Mouse (Mus musculus): ENCODE results near the gene Hdc.
A peak's percentile ranks its signal among the peaks of the same experiment; 100 is the strongest.

The Hdc gene

DNA sequence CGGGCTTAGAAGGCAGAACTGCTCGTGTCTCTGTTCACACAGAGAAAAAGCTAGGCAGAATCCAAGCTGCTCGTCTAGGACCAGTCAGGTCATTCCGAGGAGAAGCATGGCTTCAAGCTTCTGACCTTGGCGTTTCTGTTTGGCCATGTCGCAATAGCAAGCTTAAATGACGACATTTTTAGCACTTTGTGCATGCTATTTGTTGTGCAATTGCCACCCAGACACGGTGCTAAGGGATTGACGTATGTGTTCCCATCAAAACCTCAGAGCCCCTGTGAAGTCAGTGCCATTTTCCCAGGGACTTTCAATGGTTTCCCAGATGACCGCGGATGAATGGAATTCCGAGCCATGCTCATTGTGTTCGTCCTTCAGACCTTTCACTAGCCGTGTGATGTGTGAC lies 18.6 kb downstream of the Hdc start:
- DNase-seq (ENCODE audit: low spot score), result no peak

DNA sequence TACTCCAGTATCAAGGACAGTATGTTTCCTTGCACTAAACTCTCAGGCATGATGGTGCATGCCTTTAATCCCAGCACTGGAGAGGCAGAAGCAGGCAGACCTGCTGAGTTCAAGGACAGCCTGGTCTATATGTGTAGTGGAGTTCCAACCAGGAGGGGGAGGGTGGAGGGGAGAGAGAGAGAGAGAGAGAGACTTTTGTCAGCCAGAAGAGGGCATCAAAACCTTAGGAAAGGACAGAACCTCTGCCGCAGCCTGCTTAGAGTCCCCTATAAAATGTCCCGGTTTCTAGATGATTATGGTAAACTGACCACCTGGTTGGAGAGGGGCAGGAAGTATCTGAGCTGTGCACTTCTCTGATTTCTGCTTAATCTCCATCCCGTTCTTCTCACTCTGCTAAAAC lies 20.1 kb downstream of the Hdc start:
- no peak for DNase-seq (ENCODE audit: low spot score)

DNA sequence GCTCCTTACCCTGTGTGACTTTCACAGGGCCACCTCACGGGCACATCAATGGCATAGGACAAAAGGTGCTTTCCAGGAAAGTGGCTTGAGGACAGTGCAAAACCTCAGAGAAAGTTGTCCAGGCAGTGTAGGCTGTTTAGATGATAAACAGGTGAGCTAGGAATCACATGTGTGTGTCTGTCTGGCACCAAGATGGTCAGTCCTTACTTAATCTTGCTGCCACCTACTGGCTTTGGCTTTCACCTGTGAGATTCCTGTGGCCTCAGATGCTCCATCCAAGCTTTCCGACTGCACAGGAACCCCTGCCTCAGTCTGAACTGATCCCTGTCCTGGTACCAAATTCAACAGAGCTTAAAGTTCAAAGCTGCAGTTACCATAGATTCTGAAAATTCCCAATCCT lies 20.7 kb downstream of the Hdc start:
- no peak for DNase-seq (ENCODE audit: low spot score)

DNA sequence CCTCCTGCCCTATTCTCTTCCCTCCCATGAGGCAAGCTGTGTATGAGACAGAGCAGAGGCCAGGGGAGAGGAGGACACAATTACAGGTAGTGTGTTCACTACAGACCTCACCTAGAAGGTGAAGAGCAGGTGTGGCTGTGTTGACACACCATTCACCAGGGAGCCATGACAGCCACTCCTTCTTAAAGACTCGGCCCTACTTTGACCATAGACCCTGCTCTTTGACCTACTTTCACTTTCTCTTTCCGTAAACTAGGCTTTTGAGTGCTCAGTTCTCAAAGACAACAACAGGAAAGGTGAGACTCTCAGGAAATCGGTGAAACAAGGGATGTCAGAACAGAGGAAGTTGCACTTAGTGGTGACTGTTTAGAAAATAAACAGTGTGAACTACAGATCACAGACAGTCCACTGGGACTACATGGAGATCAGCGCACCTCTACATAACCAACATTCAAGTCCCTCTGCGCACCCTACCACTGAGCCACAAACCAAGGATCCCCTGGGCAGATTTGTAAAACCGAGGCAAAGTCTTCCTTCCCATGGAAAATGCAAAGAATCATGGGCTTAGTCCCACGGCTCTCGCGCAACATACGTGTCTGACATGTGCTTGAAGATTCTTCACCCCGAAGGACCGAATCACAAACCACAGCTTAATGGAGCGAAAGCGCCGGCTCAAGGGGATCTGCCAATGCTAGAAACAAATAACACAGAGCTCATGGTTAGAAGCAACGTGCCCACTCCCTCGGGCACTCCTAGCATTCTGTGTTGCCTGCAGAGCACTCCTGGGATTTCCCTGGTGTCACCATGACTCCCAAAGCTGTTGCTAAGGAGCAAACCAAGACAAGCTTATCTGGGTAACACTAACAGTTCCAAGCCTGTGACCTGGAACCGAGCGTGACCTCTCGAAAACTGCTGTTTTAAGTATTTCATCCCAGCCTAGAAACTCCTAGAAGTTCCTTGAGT lies 21.5 kb downstream of the Hdc start:
- peak; percentile 26 for DNase-seq (ENCODE audit: low spot score)

DNA sequence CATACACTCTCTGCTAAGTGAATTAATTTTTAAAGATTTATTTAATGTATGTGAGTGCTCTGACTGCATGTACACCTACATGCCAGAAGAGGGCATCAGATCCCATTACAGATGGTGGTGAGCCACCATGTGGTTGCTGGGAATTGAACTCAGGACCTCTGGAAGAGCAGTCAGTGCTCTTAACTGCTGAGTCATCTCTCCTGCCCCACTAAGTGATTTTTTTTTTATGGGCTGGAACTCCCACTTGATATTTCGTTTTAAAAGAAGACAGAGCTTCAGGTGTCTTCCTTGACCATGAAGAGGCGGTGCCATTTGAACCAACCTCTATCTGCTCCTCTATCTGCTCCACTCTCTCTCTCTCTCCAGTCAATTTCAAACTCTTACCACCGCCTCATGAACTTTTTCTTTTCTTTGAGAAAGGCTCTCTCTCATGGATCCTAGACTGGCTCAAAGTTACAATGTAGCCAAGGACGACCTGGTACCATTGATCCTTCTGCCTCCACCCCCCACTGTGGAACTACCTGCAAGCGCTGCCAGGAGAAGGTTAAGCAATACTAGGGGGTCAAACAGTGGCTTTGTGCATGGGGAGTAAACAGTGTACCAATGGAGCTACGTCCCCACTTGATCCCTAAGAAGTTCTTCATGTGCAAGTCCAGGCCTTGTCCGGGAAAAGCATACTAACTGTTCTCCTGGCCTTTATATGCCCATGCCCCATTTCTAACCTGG lies 22.6 kb downstream of the Hdc start:
- no peak for DNase-seq (ENCODE audit: low spot score)

DNA sequence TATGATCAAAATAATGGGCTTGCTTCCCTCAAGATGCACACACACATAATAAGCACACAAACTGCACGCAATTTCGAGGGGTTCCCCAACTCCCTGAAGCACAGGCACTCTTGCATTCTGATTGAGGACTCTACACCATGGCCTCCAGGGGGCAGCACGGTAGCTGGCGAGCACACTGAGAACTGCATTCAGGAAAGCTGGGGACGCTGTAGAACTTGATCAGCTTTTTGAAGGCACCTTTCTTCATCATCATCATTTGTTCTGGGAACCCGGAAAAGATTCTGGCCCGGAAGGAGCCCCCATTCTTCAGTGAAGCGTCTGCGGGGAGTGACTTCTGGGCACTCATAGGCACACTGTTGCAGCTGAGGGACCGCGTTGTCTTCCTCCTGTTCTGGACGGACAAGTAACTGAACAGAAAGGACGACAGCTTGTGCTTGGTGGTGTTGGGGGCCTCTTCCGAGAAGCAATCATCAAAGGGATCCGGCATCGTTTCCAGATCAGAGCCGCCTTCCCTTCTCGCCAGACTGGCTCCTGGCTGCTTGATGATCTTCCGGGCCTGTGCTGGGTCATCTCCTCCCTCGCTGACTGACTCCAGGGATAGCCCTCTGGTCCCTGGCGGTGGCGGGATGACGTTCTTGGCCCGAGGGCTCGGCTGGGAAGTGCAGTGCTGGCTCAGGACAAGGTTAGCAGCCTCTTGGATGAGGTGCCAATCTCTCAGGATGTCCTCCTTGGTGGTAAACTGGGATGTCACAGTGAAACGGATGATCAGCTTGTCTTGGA lies 25.1 kb downstream of the Hdc start:
- peak; percentile 55 for DNase-seq (ENCODE audit: low spot score)

DNA sequence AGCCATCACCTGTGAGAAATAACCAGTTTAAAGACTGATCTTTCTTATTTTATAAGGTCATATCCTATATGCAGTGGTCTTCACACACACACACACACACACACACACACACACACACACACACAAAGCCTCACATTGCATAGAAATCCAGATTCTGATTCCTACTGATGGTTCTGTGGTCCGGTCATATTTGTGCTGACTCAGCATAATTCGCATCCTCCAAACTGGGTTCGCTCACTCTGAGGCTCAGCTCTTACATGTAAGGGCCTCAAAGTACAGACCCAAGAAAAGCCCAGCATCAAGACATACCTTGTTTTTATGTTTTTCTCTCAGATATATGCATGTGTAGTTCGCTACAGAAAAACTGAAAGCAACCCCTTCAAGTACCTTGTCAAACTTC lies 27.8 kb downstream of the Hdc start:
- no peak for DNase-seq (ENCODE audit: low spot score)

DNA sequence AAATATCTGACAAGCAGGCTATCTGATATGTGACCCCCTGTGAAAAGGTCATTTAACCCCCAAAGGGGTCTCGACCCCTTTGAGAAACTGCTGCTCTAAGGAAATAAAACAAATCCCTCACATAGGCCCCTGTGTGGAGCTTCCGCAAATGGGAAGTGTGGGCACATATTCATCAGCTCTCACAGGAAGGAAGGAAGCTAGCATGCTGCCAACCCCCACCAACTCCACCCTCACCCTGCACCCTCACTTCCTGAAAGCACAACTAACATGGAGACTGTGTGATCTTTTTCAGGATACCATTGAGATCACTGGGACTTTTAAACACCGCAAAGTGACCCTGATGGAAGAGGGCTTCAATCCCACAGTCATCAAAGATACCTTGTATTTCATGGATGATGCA lies 31.6 kb downstream of the Hdc start:
- no peak for DNase-seq (ENCODE audit: low spot score)

DNA sequence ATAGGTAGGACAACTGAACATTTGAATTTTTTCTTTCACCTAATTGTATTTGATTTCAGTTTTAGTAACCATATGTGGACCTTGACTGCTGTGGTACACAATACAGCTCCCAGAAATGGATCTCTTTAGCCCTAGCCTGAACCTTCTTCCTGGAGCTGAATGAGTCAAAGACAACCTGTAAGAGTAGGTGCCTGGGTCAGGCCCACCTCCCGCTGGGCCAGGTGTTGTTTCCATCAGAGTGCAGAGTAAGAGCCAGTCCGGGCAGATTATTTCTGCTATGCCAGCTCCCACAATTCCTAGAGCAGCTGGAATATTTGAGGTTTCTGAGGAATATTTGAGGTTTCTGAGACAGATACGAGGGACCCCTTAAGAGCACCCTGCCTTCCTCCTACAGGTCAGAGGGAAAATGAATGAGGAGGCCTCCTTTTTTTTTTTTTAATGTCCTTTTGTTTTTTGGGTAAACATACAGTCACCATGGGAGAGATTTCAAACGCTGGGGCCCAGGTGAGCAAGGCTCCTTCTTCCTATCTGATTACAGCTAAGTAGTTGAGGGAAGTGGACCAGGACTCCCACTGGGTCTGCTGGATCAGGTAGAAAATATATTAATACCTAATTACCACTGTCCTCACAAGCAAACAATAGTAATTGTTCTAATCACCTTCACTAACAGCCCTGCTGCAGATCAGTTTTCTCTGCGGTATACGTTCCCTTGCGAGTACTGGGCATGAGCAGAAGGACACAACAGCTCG lies 34.3 kb downstream of the Hdc start:
- DNase-seq (ENCODE audit: low spot score), result no peak

DNA sequence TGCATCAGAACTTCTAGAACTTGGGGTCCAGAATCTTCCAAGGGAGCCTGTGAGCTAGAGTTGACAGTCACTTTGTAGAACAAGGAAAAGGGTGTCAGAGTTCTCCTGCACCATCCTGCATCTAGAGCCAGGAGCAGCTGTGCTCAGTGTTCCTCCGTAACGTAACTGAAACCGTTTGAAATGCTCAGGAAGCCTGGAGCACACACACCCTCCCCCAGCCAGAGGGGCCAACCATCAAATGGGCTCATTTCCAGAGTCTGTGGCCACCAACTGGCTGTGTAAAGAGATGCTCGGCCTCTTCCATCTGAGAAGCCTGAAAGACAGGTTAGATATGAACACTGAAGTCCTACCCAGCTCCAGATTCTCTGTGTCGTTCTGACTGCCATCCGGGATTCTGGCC lies 35.1 kb downstream of the Hdc start:
- DNase-seq (ENCODE audit: low spot score), result no peak

DNA sequence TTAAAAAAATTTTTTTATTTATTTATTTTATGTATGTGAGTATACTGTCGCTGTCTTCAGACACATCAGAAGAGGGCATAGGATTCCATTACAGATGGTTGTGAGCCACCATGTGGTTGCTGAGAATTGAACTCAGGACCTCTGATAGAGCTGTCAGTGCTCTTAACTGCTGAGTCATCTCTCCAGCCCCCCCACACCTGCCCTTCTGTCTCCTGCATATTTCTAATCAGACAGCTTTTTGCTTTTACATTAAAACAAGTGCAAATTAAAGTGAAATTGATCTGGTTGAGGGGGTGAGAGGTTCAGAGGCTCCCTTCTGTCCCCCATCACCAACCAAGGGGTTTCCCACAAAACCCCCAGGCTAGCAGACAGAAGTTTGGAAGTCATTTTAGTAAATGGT lies 39.8 kb downstream of the Hdc start:
- no peak for DNase-seq (ENCODE audit: low spot score)

DNA sequence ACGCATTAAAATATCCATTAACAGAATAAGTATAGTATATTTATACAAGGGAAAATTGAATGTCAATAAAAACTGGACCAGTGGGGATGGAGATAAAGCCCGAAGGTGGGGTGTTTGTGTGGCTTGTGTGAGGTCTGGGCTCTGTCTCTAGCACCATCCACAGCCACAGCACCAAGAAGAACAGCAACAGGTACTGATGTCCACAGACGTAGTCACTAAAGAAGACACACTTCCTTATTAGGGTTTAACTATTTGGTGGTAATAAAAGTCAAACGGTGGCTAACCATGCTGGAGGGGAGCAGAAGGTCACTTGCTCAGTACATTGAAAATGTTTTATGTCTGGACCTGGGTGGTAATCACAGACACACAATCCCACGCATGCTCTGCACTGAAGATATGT lies 41.7 kb downstream of the Hdc start:
- DNase-seq (ENCODE audit: low spot score), result no peak

DNA sequence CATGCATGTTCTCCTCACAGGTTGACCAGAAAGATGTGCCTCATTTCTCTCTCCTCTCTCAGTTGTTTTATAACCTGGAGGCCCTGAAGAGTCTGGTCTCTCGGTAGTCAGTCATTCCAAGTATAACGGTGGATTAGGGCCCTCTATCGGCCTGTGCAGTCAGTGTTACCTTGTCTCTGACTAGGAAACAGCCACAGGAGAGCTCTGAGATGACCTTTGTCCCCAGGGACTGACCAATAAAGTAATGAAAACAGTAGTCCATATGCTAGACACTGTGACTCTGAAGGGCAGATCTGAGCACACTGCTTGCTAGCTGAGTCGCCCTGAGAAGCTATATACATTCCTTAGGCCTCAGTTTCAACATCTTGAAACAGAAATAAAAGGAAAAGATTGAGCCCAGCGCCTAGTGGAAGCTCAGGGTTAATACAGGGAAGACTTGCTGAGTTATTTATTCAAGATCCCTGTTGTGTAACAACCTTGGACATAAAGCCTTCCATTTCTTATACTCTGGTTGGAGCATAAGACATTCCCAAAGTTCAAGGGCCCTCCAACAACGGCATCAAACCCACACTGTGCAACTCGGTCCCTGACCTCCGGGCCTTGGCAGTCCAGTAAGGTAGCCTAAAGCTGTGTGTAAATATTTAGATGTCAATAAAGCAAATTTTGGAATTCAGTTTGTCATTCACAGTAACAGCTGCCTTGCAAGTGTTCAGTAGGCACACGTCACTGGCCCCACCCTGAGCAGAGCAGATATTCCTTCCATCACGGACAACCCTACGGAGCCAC lies 43.5 kb downstream of the Hdc start:
- DNase-seq (ENCODE audit: low spot score), result no peak

DNA sequence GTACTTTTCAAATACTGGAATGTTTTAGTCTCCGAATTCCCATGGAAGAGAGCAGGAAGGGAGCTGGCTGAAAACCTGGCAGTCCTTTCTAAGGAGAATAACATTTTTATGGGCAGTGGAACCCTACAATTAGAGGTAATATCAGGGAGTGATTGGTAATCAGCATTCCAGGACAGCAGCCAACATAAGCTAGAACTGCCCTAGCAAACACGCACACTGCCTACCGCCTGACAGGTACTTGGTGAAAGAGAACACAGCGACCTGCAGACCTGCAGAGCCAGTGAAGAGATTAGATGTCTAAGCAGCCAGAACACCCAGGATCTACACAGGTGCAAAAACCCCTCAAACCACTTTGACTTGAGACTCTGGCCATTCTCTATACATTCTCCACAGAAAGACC lies 46.4 kb downstream of the Hdc start:
- DNase-seq (ENCODE audit: low spot score), result no peak

DNA sequence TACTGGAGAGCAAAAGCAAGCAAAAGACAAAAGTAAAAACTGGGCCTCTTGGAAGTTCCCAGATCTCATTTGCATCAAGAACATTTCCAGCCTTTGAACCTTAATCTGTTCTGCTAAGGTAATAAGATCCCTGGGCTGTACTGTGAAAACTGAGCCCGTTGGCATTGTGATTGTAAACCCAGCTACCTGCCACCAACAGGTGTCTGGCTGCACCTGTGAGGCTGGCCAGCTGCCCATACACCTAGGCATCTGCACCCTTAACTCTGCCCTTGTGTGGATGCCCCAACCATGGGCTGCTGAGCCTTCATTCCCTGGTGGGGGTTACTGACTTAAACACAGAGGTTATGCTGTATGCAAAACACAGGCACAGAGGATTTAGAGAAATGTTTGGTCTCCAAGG lies 46.9 kb downstream of the Hdc start:
- DNase-seq (ENCODE audit: low spot score), result no peak

DNA sequence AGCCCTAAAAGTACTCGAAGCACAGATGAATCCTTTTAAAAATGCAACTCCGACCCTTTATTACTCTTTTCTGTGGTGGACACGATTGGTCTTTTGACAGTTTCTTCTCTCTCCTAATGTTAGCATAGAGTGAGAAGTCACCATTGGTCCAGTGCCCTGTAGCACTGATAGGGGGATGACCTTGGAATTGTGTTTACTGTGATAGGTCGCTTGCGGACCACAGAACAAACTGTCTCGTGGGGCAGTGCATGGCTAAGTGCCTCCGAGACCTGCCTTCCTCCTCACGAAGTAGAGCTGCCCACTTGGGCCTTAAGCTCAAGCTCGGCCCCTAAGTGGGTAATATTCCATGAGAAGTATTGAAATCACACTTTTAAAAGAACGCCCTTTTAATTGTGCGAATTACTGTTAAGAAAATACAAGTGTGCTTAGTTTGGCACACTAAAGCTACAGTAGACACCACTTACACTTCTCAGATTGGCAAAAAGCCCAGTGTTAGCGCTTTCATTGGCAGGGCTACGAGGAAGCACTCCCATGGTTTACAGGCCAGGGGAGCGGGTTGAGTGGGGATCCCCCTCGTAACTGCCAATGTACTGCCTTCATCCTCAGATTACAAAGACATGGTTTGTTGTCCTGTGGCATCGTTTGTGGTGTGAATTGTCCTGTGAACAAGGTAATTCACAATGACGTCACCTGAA lies 55.5 kb downstream of the Hdc start:
- no peak for DNase-seq (ENCODE audit: low spot score)

DNA sequence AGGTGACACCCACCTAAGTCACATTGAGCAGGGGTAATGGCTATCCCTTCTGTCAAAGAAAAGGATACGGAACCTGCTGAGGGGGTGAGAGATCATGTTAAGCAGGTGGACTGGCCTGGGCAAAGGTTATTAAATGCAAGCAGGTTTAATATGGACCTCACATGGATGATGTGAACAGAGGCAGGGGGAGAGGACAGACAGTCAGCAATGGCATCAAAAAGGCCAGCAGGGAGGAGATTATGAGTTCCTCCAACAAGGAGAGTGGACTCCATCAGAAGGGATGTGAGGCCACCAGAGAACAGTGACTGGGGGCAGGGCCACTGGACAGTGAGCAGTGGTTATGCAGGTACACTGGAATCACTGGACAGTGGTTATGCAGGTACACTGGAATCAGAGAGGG lies 59.0 kb downstream of the Hdc start:
- no peak for DNase-seq (ENCODE audit: low spot score)

DNA sequence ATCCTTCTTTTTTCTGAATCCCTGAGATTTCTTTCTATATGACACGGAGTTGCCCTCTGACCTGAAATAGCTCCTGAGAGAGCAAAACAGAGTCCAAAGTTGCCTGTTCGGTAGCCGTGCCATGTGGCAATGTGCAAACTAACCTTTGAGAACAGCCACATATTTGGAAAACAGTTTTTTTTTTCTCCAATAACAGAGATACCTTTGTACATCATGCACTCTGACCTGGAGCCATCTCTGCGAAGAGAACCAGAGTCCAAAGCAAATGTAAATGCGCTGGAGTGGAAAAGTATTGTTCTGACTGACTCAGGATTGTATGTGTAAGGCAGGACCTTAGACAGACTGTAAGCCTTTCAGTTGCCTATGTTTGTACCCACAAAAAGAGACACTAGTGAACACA lies 63.6 kb downstream of the Hdc start:
- no peak for DNase-seq (ENCODE audit: low spot score)

DNA sequence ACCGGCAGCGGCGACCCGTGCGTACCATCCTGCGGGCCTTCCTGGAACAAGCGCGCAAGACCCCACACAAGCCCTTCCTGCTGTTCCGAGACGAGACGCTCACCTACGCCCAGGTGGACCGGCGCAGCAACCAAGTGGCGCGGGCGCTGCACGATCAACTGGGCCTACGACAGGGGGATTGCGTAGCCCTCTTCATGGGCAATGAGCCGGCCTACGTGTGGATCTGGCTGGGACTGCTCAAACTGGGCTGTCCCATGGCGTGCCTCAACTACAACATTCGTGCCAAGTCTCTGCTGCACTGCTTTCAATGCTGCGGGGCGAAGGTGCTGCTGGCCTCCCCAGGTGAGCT lies 65.8 kb downstream of the Hdc start:
- DNase-seq (ENCODE audit: low spot score), result no peak

All from layer of hippocampus, adult 11-12 months (tissue).